Mouse (Mus musculus) v-Abl transformed pro-B cells (cell line): ENCODE measurements at regions not wholly inside any gene's neighbourhood (a gene's known extent, or its start where the extent isn't known, plus 50 kb on each side); places are given as distances from the start of the nearest gene placed in this dataset.
"Not testable (repeated sequence)": the region's sequence is repeated elsewhere in the genome, so short reads cannot be mapped to it uniquely, and the experiment has no call there.

ENCODE experiments used
- in situ Hi-C, 2 experiments: fragments of 400-800 bp; cut with MboI; formaldehyde crosslinking; loops; one replicate each; pipeline ENCODE4 v1.15.1; 2025; ENCODE audit not compliant: unreplicated experiment in 2 of 2

GRCm38 (mm10) chr5:105358902-105359301, 56.7 kb upstream of the Lrrc8b start:
- in situ Hi-C loops = no loop called here

GRCm38 (mm10) chr5:105356393-105356792, 59.2 kb upstream of the Lrrc8b start:
- in situ Hi-C loops = not testable (repeated sequence)

GRCm38 (mm10) chr5:105354041-105354440, 60.5 kb upstream of the Gbp6 start:
- in situ Hi-C loops = loop anchor here in 1 of 2 experiments (5.0 kb wide), 1 partner anchor 43 kb away; no protein-coding TSS in a partner anchor

- in situ Hi-C loops = loop anchor here (5.0 to 25.0 kb wide), 5 partner anchors 48 to 1309 kb away; partner anchors contain the start of gene Nudt9 (in 1 of the 2)
Observed at GRCm38 (mm10) chr5:105346463-105346862, 53.0 kb upstream of the Gbp6 start.

- in situ Hi-C loops = loop anchor here (5.0 to 25.0 kb wide), 5 partner anchors 49 to 1309 kb away; partner anchors contain the start of gene Nudt9 (in 1 of the 2)
Observed at GRCm38 (mm10) chr5:105345953-105346352, 52.5 kb upstream of the Gbp6 start.

GRCm38 (mm10) chr5:105344808-105345732, 51.6 kb upstream of the Gbp6 start:
- in situ Hi-C loops = loop anchor here (5.0 to 25.0 kb wide), 5 partner anchors 50 to 1308 kb away; partner anchors contain the start of gene Nudt9 (in 1 of the 2)

GRCm38 (mm10) chr5:105343816-105344215, 50.3 kb upstream of the Gbp6 start:
- in situ Hi-C loops = loop anchor here (10.0 to 25.0 kb wide), 4 partner anchors 51 to 1307 kb away; partner anchors contain the start of gene Nudt9 (in 1 of the 2)
